ENCODE assay signal across 12 mouse cellular contexts in the genomic region with DNA sequence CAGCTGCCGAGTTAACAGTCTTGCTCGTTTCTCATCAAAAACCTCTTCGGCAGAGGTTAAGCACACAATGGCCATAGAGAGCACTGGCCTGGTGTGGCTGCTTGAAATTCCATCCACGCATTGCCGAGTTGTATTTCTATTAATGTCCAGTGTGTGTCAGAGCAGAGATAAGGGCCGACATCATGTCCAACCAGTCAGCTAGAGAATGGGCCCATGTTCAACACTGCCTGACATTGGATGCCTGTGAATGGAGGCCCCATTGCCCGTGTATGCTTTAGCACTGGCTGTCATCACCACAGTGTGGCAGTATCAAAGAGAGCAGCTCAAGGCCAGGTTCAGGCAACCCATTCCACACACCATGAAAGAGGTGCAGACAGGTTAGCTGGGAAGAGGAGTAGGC. TPM values are rescaled to one million over a fixed set of nuclear protein-coding genes. Genes with fewer than 3 reads are reported as not detected.
DNase-seq lines count a peak whose midpoint lies in the region; ATAC-seq lines count a peak whose summit lies in the region.
"Had no signal": no experiment of that assay in that cellular context is flagged by ENCODE, and none has a peak within 500 bp of the region (broad histone marks: within the 10 kb centered on the region; RNA-seq: fewer than 3 reads in every experiment).

No protein-coding gene starts in this region.

- H3K27me3 ChIP-seq in heart, embryonic 15.5 days, result no peaks in the 10 kb centered on the region
- H3K27me3 ChIP-seq in midbrain, embryonic 15.5 days (replicated peaks), result no peaks in the 10 kb centered on the region

- DNase-seq in kidney, postnatal 10 days, result peak; percentile 25
- no peak for DNase-seq in kidney, postnatal 25 days
- DNase-seq in heart, adult 8-10 months (ENCODE audit: low spot score), result peak; percentile 58
- DNase-seq in cerebellum, adult 9-10 months, result no peak
- DNase-seq in embryo, embryonic 10.5 days (ENCODE audit: low spot score), result no peak
- DNase-seq: kidney, adult 8-10 months; layer of hippocampus, adult 9-11 months; lung, postnatal 4 days had no signal

- H3K9me3 ChIP-seq in heart, embryonic 15.5 days (replicated peaks), result no peaks in the 10 kb centered on the region
- H3K9me3 ChIP-seq in midbrain, embryonic 15.5 days, result no peaks in the 10 kb centered on the region

- peak overlapping the region; percentile 78 for H3K27ac ChIP-seq in heart, embryonic 15.5 days
- H3K27ac ChIP-seq in midbrain, embryonic 15.5 days, result peak overlapping the region; percentile 40; the same call in 1 of the 2 replicates

- 19% methylated on average over 7 of the region's 7 CpGs for WGBS in heart, embryonic 15.5 days
- whole genome bisulfite sequencing in midbrain, embryonic 15.5 days, result 42% methylated on average over 7 of the region's 7 CpGs

- peak; percentile 89 for ATAC-seq in heart, embryonic 15.5 days (replicated peaks; ENCODE audit: insufficient number of reproducible peaks, insufficient read depth, low FRiP score, low read depth)
- ATAC-seq in midbrain, embryonic 15.5 days (replicated peaks), result peak; percentile 66

- H3K4me3 ChIP-seq in heart, embryonic 15.5 days, result no peak overlapping the region
- no peak overlapping the region for H3K4me3 ChIP-seq in midbrain, embryonic 15.5 days
- H3K4me3 ChIP-seq: myocyte had no signal

- no peak overlapping the region for H3K4me2 ChIP-seq in heart, embryonic 15.5 days
- no peak overlapping the region for H3K4me2 ChIP-seq in midbrain, embryonic 15.5 days
- H3K4me2 ChIP-seq: liver, embryonic 11.5 days had no signal

- H3K4me1 ChIP-seq in heart, embryonic 15.5 days (replicated peaks), result peaks cover 41% of the 10 kb centered on the region
- H3K4me1 ChIP-seq in midbrain, embryonic 15.5 days, result peaks cover 9% of the 10 kb centered on the region

- H3K9ac ChIP-seq in heart, embryonic 15.5 days, result 0 out of 2 replicates have a peak overlapping the region, but pooled peaks have one; percentile 21
- H3K9ac ChIP-seq in midbrain, embryonic 15.5 days, result no peak overlapping the region

- no peaks in the 10 kb centered on the region for H3K36me3 ChIP-seq in heart, embryonic 15.5 days
- 0 out of 2 replicates have a peak, but pooled peaks cover 5% of the 10 kb centered on the region for H3K36me3 ChIP-seq in midbrain, embryonic 15.5 days (replicated peaks)

RNA-seq across cellular contexts. Expression of a gene that starts 38.9 kb away (rescaled TPM):
- 10 to 100 TPM; 10.1 to 12.9 (median 11.5) TPM for total RNA-seq in heart, adult 8-10 months (2022)
- 43.7 and 50.7 TPM in 2 replicates for polyA plus RNA-seq in heart, embryonic 15.5 days (2015; fragmentation: Nextera tagmentation; extraction: Ambion mirVana)
- polyA plus RNA-seq in midbrain, embryonic 15.5 days (2015; fragmentation: Nextera tagmentation; extraction: Ambion mirVana), result 173 and 185 TPM in 2 replicates

Comparison
In these comparisons a context has a peak if more than half of its experiments do, and no peak if none do; other contexts are left out.
1. DNase-seq: peak in kidney, postnatal 10 days (single experiment) and heart, adult 8-10 months (single experiment); none in kidney, postnatal 25 days (0 of 2), cerebellum, adult 9-10 months (single experiment) and embryo, embryonic 10.5 days (single experiment).